Mouse (Mus musculus): Measurements from ENCODE around the gene G6pc3. TPM values are rescaled to one million over a fixed set of nuclear protein-coding genes. Genes with fewer than 3 reads are reported as not detected.
"Not testable (repeated sequence)": the region's sequence is repeated elsewhere in the genome, so short reads cannot be mapped to it uniquely, and the experiment has no call there.

Gene G6pc3
- total RNA-seq (2018; cell fraction: chromatin; rRNA removed): 10 to 100 TPM in 22 of 26 experiments, 1 to 10 TPM in 4; 6.7 to 33.0 (median 16.8) TPM
- 10 to 100 TPM; 14.9 to 31.6 (median 22.0) TPM for total RNA-seq (2018; cell fraction: cytosol; rRNA removed)
- total RNA-seq (2018; cell fraction: nucleus; rRNA removed): 10 to 100 TPM; 11.6 to 41.7 (median 24.0) TPM
- 17.7 to 29.9 TPM (median 27.6 TPM) in 3 replicates for polyA plus RNA-seq (2018)

- WGBS (ENCODE audit: missing documents): under 1% methylated on average over 50 of the region's 50 CpGs
- H3K36me3 ChIP-seq (ENCODE audit: inconsistent target): peaks cover 7% of the 10 kb centered on the region; the same call in 1 of the 2 replicates
- H3K79me2 ChIP-seq (ENCODE audit: inconsistent target): peaks cover under 1% of the 10 kb centered on the region; the same call in 1 of the 2 replicates
- peak within 1 kb of the TSS; percentile 63 for H3K27ac ChIP-seq
- peak within 1 kb of the TSS; percentile 92 for H3K4me3 ChIP-seq (ENCODE audit: inconsistent target)
These were observed at the start of gene G6pc3 for GRCm38 (mm10) chr11:102189461-102190436. Gene G6pc3 (plus strand): TSS chr11:102189620.

GRCm38 (mm10) chr11:102140508-102140907 is 48.9 kb upstream of the G6pc3 start:
- no peak overlapping the region for H3K27ac ChIP-seq
- no peak overlapping the region for H3K4me3 ChIP-seq (ENCODE audit: inconsistent target)
- no peaks in the 10 kb centered on the region for H3K79me2 ChIP-seq (ENCODE audit: inconsistent target)
- 0% methylated on average over 5 of the region's 5 CpGs for WGBS (ENCODE audit: missing documents)
- no peaks in the 10 kb centered on the region for H3K36me3 ChIP-seq (ENCODE audit: inconsistent target)

- H3K79me2 ChIP-seq (ENCODE audit: inconsistent target): no peaks in the 10 kb centered on the region
- no peaks in the 10 kb centered on the region for H3K36me3 ChIP-seq (ENCODE audit: inconsistent target)
- 80% methylated on average over 7 of the region's 7 CpGs for WGBS (ENCODE audit: missing documents)
- H3K4me3 ChIP-seq (ENCODE audit: inconsistent target): no peak overlapping the region
- H3K27ac ChIP-seq: no peak overlapping the region
These were observed 47.1 kb upstream of the G6pc3 start for GRCm38 (mm10) chr11:102142355-102142754.

- 29% methylated on average over 13 of the region's 13 CpGs for WGBS (ENCODE audit: missing documents)
- no peaks in the 10 kb centered on the region for H3K79me2 ChIP-seq (ENCODE audit: inconsistent target)
- no peaks in the 10 kb centered on the region for H3K36me3 ChIP-seq (ENCODE audit: inconsistent target)
- H3K4me3 ChIP-seq (ENCODE audit: inconsistent target): no peak overlapping the region
- no peak overlapping the region for H3K27ac ChIP-seq
These were observed 44.4 kb upstream of the G6pc3 start for GRCm38 (mm10) chr11:102144957-102145470.

- H3K36me3 ChIP-seq (ENCODE audit: inconsistent target): no peaks in the 10 kb centered on the region
- H3K4me3 ChIP-seq (ENCODE audit: inconsistent target): no peak within 1 kb of the TSS
- 3% methylated on average over 50 of the region's 50 CpGs for WGBS (ENCODE audit: missing documents)
- H3K27ac ChIP-seq: no peak within 1 kb of the TSS
- no peaks in the 10 kb centered on the region for H3K79me2 ChIP-seq (ENCODE audit: inconsistent target)
These were observed 43.9 kb upstream of the G6pc3 start, which contains the start of gene Nags for GRCm38 (mm10) chr11:102145471-102146001. Gene Nags (plus strand): TSS chr11:102145513.

GRCm38 (mm10) chr11:102146005-102146404 is 43.4 kb upstream of the G6pc3 start:
- no peak overlapping the region for H3K27ac ChIP-seq

GRCm38 (mm10) chr11:102146531-102146930 is 42.9 kb upstream of the G6pc3 start:
- Histone ChIP-seq H3K27ac (no peak overlapping the region), H3K4me3 (ENCODE audit: inconsistent target) (no peak overlapping the region), H3K36me3 (ENCODE audit: inconsistent target) (no peaks in the 10 kb centered on the region), H3K79me2 (ENCODE audit: inconsistent target) (no peaks in the 10 kb centered on the region)
- 12% methylated on average over 16 of the region's 17 CpGs for WGBS (ENCODE audit: missing documents)

More at GRCm38 (mm10) chr11:102146005-102146404, 43.4 kb upstream of the G6pc3 start:
- Histone ChIP-seq H3K4me3 (ENCODE audit: inconsistent target) (no peak overlapping the region), H3K79me2 (ENCODE audit: inconsistent target) (no peaks in the 10 kb centered on the region), H3K36me3 (ENCODE audit: inconsistent target) (no peaks in the 10 kb centered on the region)
- WGBS (ENCODE audit: missing documents): 7% methylated on average over 16 of the region's 16 CpGs

- H3K27ac ChIP-seq: no peak overlapping the region
- no peak overlapping the region for H3K4me3 ChIP-seq (ENCODE audit: inconsistent target)
- 17% methylated on average over 34 of the region's 34 CpGs for WGBS (ENCODE audit: missing documents)
- no peaks in the 10 kb centered on the region for H3K79me2 ChIP-seq (ENCODE audit: inconsistent target)
- H3K36me3 ChIP-seq (ENCODE audit: inconsistent target): no peaks in the 10 kb centered on the region; the same call in 1 of the 2 replicates
These were observed 42.0 kb upstream of the G6pc3 start for GRCm38 (mm10) chr11:102147213-102147989.

- Histone ChIP-seq H3K36me3 (ENCODE audit: inconsistent target) (peaks cover 11% of the 10 kb centered on the region; the same call in 1 of the 2 replicates), H3K4me3 (ENCODE audit: inconsistent target) (peak within 1 kb of the TSS; percentile 75), H3K27ac (no peak within 1 kb of the TSS), H3K79me2 (ENCODE audit: inconsistent target) (no peaks in the 10 kb centered on the region)
- under 1% methylated on average over 37 of the region's 37 CpGs for WGBS (ENCODE audit: missing documents)
These were observed 33.2 kb upstream of the G6pc3 start, which contains the start of gene Tmem101 for GRCm38 (mm10) chr11:102156039-102156785. Gene Tmem101 (minus strand): TSS chr11:102156404.

GRCm38 (mm10) chr11:102156786-102157089 is 32.7 kb upstream of the G6pc3 start:
- peak overlapping the region; percentile 75 for H3K4me3 ChIP-seq (ENCODE audit: inconsistent target)
- H3K79me2 ChIP-seq (ENCODE audit: inconsistent target): no peaks in the 10 kb centered on the region
- WGBS (ENCODE audit: missing documents): 0% methylated on average over 1 of the region's 1 CpGs
- H3K36me3 ChIP-seq (ENCODE audit: inconsistent target): peaks cover 11% of the 10 kb centered on the region; the same call in 1 of the 2 replicates
- H3K27ac ChIP-seq: no peak overlapping the region

GRCm38 (mm10) chr11:102158024-102158423 is 31.4 kb upstream of the G6pc3 start:
- H3K27ac ChIP-seq: not testable (repeated sequence)
- peaks cover 12% of the 10 kb centered on the region for H3K36me3 ChIP-seq (ENCODE audit: inconsistent target)
- 87% methylated on average over 2 of the region's 2 CpGs for WGBS (ENCODE audit: missing documents)

GRCm38 (mm10) chr11:102159781-102160180 is 29.6 kb upstream of the G6pc3 start:
- Histone ChIP-seq H3K79me2 (ENCODE audit: inconsistent target) (no peaks in the 10 kb centered on the region), H3K4me3 (ENCODE audit: inconsistent target) (no peak overlapping the region), H3K27ac (no peak overlapping the region), H3K36me3 (ENCODE audit: inconsistent target) (peaks cover 21% of the 10 kb centered on the region)
- 55% methylated on average over 5 of the region's 5 CpGs for WGBS (ENCODE audit: missing documents)

More at GRCm38 (mm10) chr11:102158024-102158423, 31.4 kb upstream of the G6pc3 start:
- H3K79me2 ChIP-seq (ENCODE audit: inconsistent target); H3K4me3 ChIP-seq (ENCODE audit: inconsistent target): not testable (repeated sequence)

GRCm38 (mm10) chr11:102165971-102166722 is 23.3 kb upstream of the G6pc3 start:
- Histone ChIP-seq H3K36me3 (ENCODE audit: inconsistent target) (peaks cover 62% of the 10 kb centered on the region), H3K4me3 (ENCODE audit: inconsistent target) (no peak overlapping the region), H3K79me2 (ENCODE audit: inconsistent target) (peaks cover 43% of the 10 kb centered on the region), H3K27ac (no peak overlapping the region)
- 86% methylated on average over 6 of the region's 6 CpGs for WGBS (ENCODE audit: missing documents)
